Mouse (Mus musculus) limb, embryonic 12.5 days (tissue): ENCODE measurements around the gene Acap2. TPM values are rescaled to one million over a fixed set of nuclear protein-coding genes. Genes with fewer than 3 reads are reported as not detected.

Experiments used
- ATAC-seq: fragments of 200-750 bp; cut with Nextera tagmentation; 2 replicates; pipeline ENCODE4 v1.8.0; 2017; ENCODE audit warnings: low read depth, moderate TSS enrichment; ENCODE audit not compliant: insufficient number of reproducible peaks, insufficient read depth, low FRiP score, low TSS enrichment
- H3K27ac ChIP-seq: fragments of 300-500 bp; sonication (generic); 2 replicates; pipeline ENCODE4 v1.5.1; 2016; ENCODE audit warnings: mild to moderate bottlenecking, moderate library complexity
- H3K27me3 ChIP-seq: fragments of 300-500 bp; sonication (generic); 2 replicates; pipeline ENCODE4 v1.6.1; 2016; ENCODE audit warnings: mild to moderate bottlenecking, moderate library complexity
- H3K36me3 ChIP-seq: fragments of 300-500 bp; sonication (generic); 2 replicates; pipeline ENCODE4 v1.6.1; 2016; ENCODE audit warnings: mild to moderate bottlenecking, moderate library complexity
- H3K4me1 ChIP-seq: fragments of 300-500 bp; sonication (generic); replicated peaks from 2 replicates; pipeline ENCODE4 v1.6.1; 2016
- H3K4me2 ChIP-seq: fragments of 300-500 bp; sonication (generic); 2 replicates; pipeline ENCODE4 v1.6.1; 2016; ENCODE audit warnings: mild to moderate bottlenecking, moderate library complexity
- H3K4me3 ChIP-seq: fragments of 300-500 bp; sonication (generic); replicated peaks from 2 replicates; pipeline ENCODE4 v1.5.1; 2016; ENCODE audit warnings: mild to moderate bottlenecking
- H3K9ac ChIP-seq: fragments of 300-500 bp; sonication (generic); replicated peaks from 2 replicates; pipeline ENCODE4 v1.6.1; 2016; ENCODE audit warnings: mild to moderate bottlenecking, moderate library complexity
- H3K9me3 ChIP-seq: fragments of 300-500 bp; sonication (generic); 2 replicates; pipeline ENCODE4 v1.6.1; 2016; ENCODE audit warnings: mild to moderate bottlenecking, moderate library complexity
- WGBS: fragments of 180-500 bp; shearing (Covaris S2); methylation state at CpG from one replicate; pipeline ENCODE4 v1.1.7; 2016; 5-methylcytosine and 5-hydroxymethylcytosine counted together
- polyA plus RNA-seq: library from polyadenylated mRNA; unstranded; fragments of >200 nt; fragmentation: Nextera tagmentation; extraction: Ambion mirVana; gene quantifications from 2 replicates; pipeline ENCODE4 v1.2.1, GENCODE M21; 2016

Acap2 gene
- polyA plus RNA-seq, 1 experiment from 2014 or later = 20.4 TPM

DNA sequence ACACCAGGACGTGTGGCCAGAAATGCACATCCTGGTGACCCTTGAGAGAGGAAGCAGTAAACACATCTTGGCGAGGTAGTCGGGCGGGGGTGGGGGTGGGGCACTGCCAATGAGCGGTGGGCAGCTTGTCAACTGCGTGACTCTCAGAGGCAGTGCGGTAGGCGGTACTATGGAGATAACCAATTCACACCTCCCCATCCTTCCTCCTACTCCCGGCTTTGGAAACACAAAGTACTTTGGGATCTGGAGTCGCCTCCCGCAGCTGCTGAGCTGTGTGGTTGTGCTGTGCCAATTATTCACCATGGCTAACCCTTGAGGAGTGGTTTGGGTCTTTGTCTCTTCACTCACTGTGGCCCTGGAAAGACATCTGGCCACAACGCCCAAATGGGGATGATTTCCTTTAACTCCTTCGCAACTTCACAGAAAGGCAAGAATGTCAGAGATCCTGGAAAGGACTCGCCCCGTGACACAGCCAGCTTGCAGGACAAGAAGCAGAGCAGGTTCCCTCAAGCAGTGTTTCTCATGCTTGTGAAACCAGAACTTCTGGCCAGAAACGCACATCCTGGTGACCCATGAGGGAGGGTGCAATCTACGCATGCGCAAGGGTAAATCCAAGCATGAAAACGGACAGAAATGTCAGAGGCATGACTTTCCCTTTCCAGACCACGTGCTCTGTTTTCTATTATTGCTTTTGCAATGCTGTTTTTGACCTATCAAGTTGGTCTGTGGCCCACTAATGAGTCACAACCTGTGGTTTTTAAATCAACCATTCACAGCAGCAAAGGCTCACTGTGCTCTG lies 32.7 kb upstream of the Acap2 start:
- Histone ChIP-seq H3K4me1 (peaks cover 42% of the 10 kb centered on the region), H3K27ac (no peak overlapping the region), H3K9ac (no peak overlapping the region), H3K4me3 (peak overlapping the region; percentile 21), H3K4me2 (peak overlapping the region; percentile 52), H3K9me3 (0 out of 2 replicates have a peak, but pooled peaks cover 4% of the 10 kb centered on the region), H3K36me3 (no peaks in the 10 kb centered on the region), H3K27me3 (peaks cover 8% of the 10 kb centered on the region)
- no peak for ATAC-seq
- WGBS = 9% methylated on average over 20 of the region's 20 CpGs

DNA sequence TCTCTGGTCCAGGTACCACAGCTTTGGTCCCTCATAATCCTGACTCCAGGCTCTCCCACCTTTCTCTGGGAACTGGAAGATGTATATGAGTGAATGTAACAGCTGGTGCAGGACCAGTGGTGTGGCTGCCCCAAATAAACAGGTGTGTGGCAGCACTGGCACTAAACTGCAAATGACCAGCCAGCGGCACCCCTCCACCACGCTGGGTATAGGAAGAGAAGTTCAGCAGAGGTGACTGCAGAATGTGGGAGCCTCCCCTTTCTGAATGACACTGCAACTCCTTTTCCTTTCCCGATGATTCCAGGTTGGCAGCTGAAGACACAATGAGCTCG lies 32.1 kb upstream of the Acap2 start:
- no peak overlapping the region; the same call in 1 of the 2 replicates for H3K4me3 ChIP-seq
- peaks cover 8% of the 10 kb centered on the region for H3K27me3 ChIP-seq
- H3K4me2 ChIP-seq = peak overlapping the region; percentile 52
- no peak for ATAC-seq
- H3K4me1 ChIP-seq = peaks cover 40% of the 10 kb centered on the region
- H3K9ac ChIP-seq = no peak overlapping the region
- H3K36me3 ChIP-seq = no peaks in the 10 kb centered on the region
- H3K27ac ChIP-seq = no peak overlapping the region
- 0 out of 2 replicates have a peak, but pooled peaks cover 4% of the 10 kb centered on the region for H3K9me3 ChIP-seq
- 11% methylated on average over 4 of the region's 4 CpGs for WGBS

DNA sequence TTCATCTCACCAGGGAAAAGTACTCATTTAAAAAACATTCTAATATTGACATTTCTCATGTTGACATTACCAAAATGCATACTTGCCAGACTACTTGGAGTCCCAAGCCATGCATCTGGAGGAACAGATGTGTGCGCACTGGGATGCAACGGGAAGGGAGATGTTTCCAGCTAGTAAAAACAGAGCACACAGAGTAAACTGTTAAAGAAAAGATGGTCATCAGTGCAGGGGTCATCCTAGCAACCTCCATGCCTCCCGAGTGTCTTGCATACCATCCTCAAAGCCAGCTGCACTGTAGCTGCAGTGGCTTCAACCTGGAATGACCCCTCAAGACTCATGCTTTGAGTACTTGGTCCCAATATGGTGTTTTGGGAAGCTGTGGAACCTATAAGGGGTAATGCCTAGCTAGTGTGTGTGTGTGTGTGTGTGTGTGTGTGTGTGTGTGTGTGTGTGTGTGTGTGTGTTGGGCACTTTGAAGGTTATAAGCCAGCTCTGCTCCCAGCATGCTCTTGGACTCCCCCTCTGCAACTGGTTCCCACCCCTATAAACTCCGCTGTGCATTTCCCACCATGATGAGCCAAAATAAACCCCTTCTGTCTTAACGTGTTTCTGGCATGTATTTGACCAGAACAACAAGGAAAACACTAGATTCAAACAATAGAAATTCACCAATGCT lies 31.6 kb upstream of the Acap2 start:
- H3K4me2 ChIP-seq = no peak overlapping the region
- 0 out of 2 replicates have a peak, but pooled peaks cover 4% of the 10 kb centered on the region for H3K9me3 ChIP-seq
- no peak for ATAC-seq
- no peak overlapping the region for H3K4me3 ChIP-seq
- H3K27ac ChIP-seq = no peak overlapping the region
- peaks cover 8% of the 10 kb centered on the region for H3K27me3 ChIP-seq
- H3K36me3 ChIP-seq = no peaks in the 10 kb centered on the region
- 64% methylated on average over 5 of the region's 5 CpGs for WGBS
- peaks cover 38% of the 10 kb centered on the region for H3K4me1 ChIP-seq
- no peak overlapping the region for H3K9ac ChIP-seq

DNA sequence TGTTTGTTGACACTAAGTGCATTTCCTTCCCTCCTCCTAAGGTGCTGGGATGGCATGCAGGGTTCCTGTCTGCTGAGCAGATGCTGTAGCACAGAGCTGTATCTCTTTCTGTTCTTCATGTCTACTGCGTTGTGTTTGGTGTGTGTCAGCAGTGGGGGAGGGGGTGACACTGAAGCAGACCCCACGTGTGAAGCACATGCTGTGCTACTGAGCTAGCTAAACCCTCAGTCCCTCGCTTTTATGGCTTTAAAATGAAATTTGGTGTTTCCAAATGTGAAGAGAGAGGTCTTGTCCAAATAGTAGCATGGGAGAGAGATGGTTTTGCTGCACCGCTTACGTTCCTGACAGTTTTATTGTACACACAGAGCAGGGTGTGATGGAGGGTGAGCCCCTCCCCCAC lies 30.5 kb upstream of the Acap2 start:
- no peak for ATAC-seq
- Histone ChIP-seq H3K27ac (no peak overlapping the region), H3K4me1 (peaks cover 38% of the 10 kb centered on the region), H3K36me3 (no peaks in the 10 kb centered on the region), H3K9ac (no peak overlapping the region), H3K4me3 (no peak overlapping the region), H3K27me3 (peaks cover 8% of the 10 kb centered on the region), H3K4me2 (no peak overlapping the region), H3K9me3 (0 out of 2 replicates have a peak, but pooled peaks cover 4% of the 10 kb centered on the region)
- WGBS = 52% methylated on average over 5 of the region's 5 CpGs

DNA sequence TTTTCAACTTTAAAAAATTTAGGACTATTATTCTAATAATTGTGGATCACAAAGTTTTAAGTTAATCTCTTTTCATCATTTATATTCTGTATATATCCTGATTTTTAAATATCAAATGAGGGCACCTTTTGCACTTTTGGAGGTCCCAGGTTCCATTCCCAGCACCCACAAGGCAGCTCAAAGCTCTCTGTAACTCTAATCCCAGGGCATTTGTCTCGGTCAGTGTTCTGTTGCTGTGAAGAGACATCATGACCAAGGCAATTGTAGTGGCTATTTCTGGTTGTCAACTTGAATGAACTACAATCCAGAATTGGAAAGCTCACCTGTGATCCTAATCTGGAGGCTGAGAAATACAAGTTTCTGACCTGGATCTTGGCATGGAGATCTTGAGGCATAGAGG lies 26.7 kb upstream of the Acap2 start:
- Histone ChIP-seq H3K4me2 (no peak overlapping the region), H3K4me3 (no peak overlapping the region), H3K36me3 (no peaks in the 10 kb centered on the region), H3K9ac (no peak overlapping the region), H3K9me3 (0 out of 2 replicates have a peak, but pooled peaks cover 4% of the 10 kb centered on the region), H3K27me3 (no peaks in the 10 kb centered on the region), H3K4me1 (peaks cover 6% of the 10 kb centered on the region), H3K27ac (no peak overlapping the region)
- 91% methylated on average over 1 of the region's 1 CpGs for WGBS
- ATAC-seq = no peak

DNA sequence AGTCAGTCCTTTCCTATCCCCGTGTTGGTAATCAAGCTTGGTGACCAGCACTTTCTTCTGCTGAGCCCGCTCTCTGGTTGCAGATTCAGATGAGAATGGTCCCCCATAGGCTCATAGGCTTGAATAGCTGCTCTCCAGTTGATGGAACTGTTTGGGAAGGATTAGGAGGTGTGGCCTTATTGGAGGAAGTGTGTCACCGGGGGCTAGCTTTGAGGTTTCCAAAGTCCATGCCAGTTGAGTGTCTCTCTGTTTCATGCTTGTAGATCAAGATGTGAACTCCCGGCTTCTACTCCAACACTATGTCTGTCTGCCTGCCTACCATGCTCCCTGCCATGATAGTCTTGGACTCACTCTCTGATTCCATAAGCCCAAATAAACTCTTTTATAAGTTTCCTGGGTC lies 14.2 kb upstream of the Acap2 start:
- 91% methylated on average over 4 of the region's 4 CpGs for WGBS
- Histone ChIP-seq H3K4me1 (no peaks in the 10 kb centered on the region), H3K9me3 (peaks cover 9% of the 10 kb centered on the region; the same call in 1 of the 2 replicates), H3K4me3 (no peak overlapping the region), H3K36me3 (no peaks in the 10 kb centered on the region), H3K9ac (no peak overlapping the region), H3K27ac (no peak overlapping the region), H3K27me3 (peaks cover 5% of the 10 kb centered on the region; the same call in 1 of the 2 replicates), H3K4me2 (no peak overlapping the region)
- no peak for ATAC-seq

DNA sequence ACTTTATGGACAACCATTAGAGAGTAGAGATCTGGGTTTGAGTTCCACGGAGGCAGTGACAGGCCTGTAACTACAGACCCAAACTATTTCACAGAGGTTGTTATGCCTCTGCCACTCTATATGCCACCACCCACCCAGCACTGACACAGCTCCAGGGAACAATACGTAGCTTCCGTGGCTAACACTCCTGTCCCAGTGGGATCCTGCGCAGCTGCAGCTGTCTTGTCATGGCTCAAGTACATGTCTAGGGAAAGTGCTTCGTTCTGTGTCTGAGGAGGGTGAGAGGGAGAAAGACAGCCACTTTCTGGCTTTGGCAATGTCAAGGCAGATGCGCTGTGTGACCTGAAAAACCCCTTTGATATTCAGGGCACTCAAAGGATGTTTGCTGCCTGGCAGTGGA lies 12.4 kb upstream of the Acap2 start:
- 86% methylated on average over 6 of the region's 6 CpGs for WGBS

GRCm38 (mm10) chr16:31211503-31211902 lies 10.5 kb upstream of the Acap2 start:
- Histone ChIP-seq H3K4me1 (peaks cover 15% of the 10 kb centered on the region), H3K4me2 (no peak overlapping the region), H3K4me3 (no peak overlapping the region), H3K27ac (no peak overlapping the region), H3K9me3 (peaks cover 9% of the 10 kb centered on the region; the same call in 1 of the 2 replicates), H3K27me3 (peaks cover 18% of the 10 kb centered on the region; the same call in 1 of the 2 replicates), H3K36me3 (no peaks in the 10 kb centered on the region), H3K9ac (no peak overlapping the region)
- whole genome bisulfite sequencing = 85% methylated on average over 9 of the region's 9 CpGs
- ATAC-seq = no peak

More for the DNA sequence above, 12.4 kb upstream of the Acap2 start:
- peaks cover 9% of the 10 kb centered on the region; the same call in 1 of the 2 replicates for H3K9me3 ChIP-seq
- H3K27me3 ChIP-seq = peaks cover 18% of the 10 kb centered on the region; the same call in 1 of the 2 replicates
- no peak overlapping the region for H3K4me3 ChIP-seq
- peaks cover 7% of the 10 kb centered on the region for H3K4me1 ChIP-seq
- H3K9ac ChIP-seq = no peak overlapping the region
- no peaks in the 10 kb centered on the region for H3K36me3 ChIP-seq
- ATAC-seq = no peak
- no peak overlapping the region for H3K4me2 ChIP-seq
- no peak overlapping the region for H3K27ac ChIP-seq

DNA sequence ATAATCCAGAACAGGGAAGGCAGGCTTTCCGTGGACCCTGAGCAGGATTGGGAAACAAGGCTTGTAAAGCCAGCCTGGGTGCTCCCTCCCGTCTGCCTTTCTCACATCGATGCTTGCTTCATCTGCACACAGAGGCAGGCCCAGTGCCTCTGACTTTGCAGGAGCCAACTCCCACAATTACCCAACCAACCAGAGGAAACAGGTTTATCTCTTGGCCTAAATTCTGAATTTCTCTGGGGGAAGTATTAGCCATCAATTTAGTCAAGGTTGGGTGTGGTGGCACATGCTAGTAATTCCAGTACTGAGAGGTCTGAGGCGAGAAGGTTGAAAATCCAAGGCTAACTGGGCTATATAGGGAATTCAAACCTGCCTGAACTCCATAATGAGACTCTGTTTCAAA lies 9.4 kb upstream of the Acap2 start:
- H3K4me3 ChIP-seq = no peak overlapping the region
- H3K9me3 ChIP-seq = peaks cover 5% of the 10 kb centered on the region; the same call in 1 of the 2 replicates
- no peak for ATAC-seq
- H3K36me3 ChIP-seq = no peaks in the 10 kb centered on the region
- no peak overlapping the region for H3K27ac ChIP-seq
- WGBS = 70% methylated on average over 4 of the region's 4 CpGs
- peaks cover 18% of the 10 kb centered on the region; the same call in 1 of the 2 replicates for H3K27me3 ChIP-seq
- H3K4me2 ChIP-seq = no peak overlapping the region
- peaks cover 15% of the 10 kb centered on the region for H3K4me1 ChIP-seq
- no peak overlapping the region for H3K9ac ChIP-seq

DNA sequence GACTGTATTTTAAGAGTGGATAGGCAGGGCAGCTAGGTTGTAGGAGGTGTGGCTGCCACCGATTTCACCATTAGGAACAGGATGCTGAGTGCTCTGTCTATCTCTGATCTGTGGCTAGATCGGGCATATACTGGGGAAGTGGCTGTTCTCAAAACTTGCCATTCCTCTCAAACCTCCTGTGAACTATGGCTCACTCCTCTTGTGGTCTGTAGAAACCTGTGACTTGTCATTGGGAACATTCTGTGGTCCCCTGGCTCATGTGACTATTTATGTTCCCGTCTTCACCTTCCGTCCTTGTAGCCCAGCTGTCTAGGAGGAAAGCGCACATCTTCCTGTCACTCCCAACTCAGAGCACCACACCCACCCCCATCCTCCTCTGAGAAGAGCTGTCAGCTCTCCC lies 8.9 kb upstream of the Acap2 start:
- H3K36me3 ChIP-seq = no peaks in the 10 kb centered on the region
- H3K9ac ChIP-seq = no peak overlapping the region
- 0 out of 2 replicates have a peak, but pooled peaks cover under 1% of the 10 kb centered on the region for H3K9me3 ChIP-seq
- 75% methylated on average over 5 of the region's 5 CpGs for WGBS
- H3K27ac ChIP-seq = no peak overlapping the region
- H3K27me3 ChIP-seq = peaks cover 18% of the 10 kb centered on the region; the same call in 1 of the 2 replicates
- ATAC-seq = no peak
- peaks cover 15% of the 10 kb centered on the region for H3K4me1 ChIP-seq
- H3K4me3 ChIP-seq = no peak overlapping the region
- no peak overlapping the region for H3K4me2 ChIP-seq

GRCm38 (mm10) chr16:31205726-31206125 lies 4.7 kb upstream of the Acap2 start:
- Histone ChIP-seq H3K27me3 (peaks cover 17% of the 10 kb centered on the region; the same call in 1 of the 2 replicates), H3K27ac (no peak overlapping the region), H3K4me3 (no peak overlapping the region), H3K4me1 (peaks cover 15% of the 10 kb centered on the region), H3K9me3 (no peaks in the 10 kb centered on the region), H3K4me2 (no peak overlapping the region), H3K36me3 (no peaks in the 10 kb centered on the region), H3K9ac (no peak overlapping the region)
- ATAC-seq = no peak
- 81% methylated on average over 7 of the region's 7 CpGs for WGBS
